Mouse (Mus musculus): ENCODE data around the gene Foxo6.

- TF ChIP-seq CTCF (IDR thresholded peaks at IDR 0.05; ENCODE audit: control insufficient read depth, insufficient read depth, insufficient replicate concordance, low read depth, low read length) (no peak), POLR2A (IDR thresholded peaks at IDR 0.05; ENCODE audit: control insufficient read depth, low read depth, low read length) (no peak)
These were observed 23.0 kb downstream of the Foxo6 start for GRCm38 (mm10) chr4:120264105-120264504.

Data from testis, adult 2 months (tissue).